Mouse (Mus musculus) C2C12 (cell line): Measurements from ENCODE around the gene Efcab14. TPM values are rescaled to one million over a fixed set of nuclear protein-coding genes. Genes with fewer than 3 reads are reported as not detected.

Experiments
- H3K27me3 ChIP-seq: one replicate; pipeline ENCODE4 v1.6.1; 2011; ENCODE audit not compliant: control insufficient read depth, insufficient read depth, insufficient read length
- H3K36me3 ChIP-seq: one replicate; pipeline ENCODE4 v1.6.1; 2011; ENCODE audit not compliant: control insufficient read depth, insufficient read depth
- H3K4me3 ChIP-seq: one replicate; pipeline ENCODE4 v1.5.1; 2011; ENCODE audit warnings: mild to moderate bottlenecking, control low read depth; ENCODE audit not compliant: poor library complexity, insufficient read depth, severe bottlenecking
- H3K79me2 ChIP-seq: one replicate; pipeline ENCODE4 v1.6.1; 2011; ENCODE audit not compliant: control insufficient read depth, insufficient read depth
- H3K79me3 ChIP-seq: one replicate; pipeline ENCODE4 v1.6.1; 2011; ENCODE audit warnings: low read depth, control low read depth
- H3ac ChIP-seq: one replicate; pipeline ENCODE3; 2011; ENCODE audit warnings: low read depth; ENCODE audit not compliant: control insufficient read depth, insufficient read length
- CEBPB ChIP-seq: IDR thresholded peaks from one replicate; pipeline ENCODE4 v1.6.1; 2011; ENCODE audit warnings: low read depth, mild to moderate bottlenecking, control low read depth, moderate library complexity
- CTCF ChIP-seq: IDR thresholded peaks from one replicate; pipeline ENCODE4 v1.5.1; 2011; ENCODE audit not compliant: control insufficient read depth, insufficient read depth, insufficient read length
- FOSL1 ChIP-seq: IDR thresholded peaks from one replicate; pipeline ENCODE4 v1.8.0; 2011; ENCODE audit warnings: mild to moderate bottlenecking, low read length; ENCODE audit not compliant: poor library complexity, insufficient read depth, severe bottlenecking
- MAX ChIP-seq: IDR thresholded peaks from one replicate; pipeline ENCODE4 v1.6.1; 2011; ENCODE audit warnings: mild to moderate bottlenecking, control low read depth
- MYOD1 ChIP-seq: IDR thresholded peaks from one replicate; pipeline ENCODE4 v1.6.1; 2011; ENCODE audit warnings: low read depth; ENCODE audit not compliant: control insufficient read depth, insufficient read length
- MYOG ChIP-seq: IDR thresholded peaks from one replicate; pipeline ENCODE4 v1.6.1; 2011; ENCODE audit not compliant: control insufficient read depth, insufficient read length; ENCODE audit errors: extremely low read depth
- USF1 ChIP-seq: IDR thresholded peaks from one replicate; pipeline ENCODE4 v1.6.1; 2011; ENCODE audit warnings: low read depth, mild to moderate bottlenecking, control low read depth, moderate library complexity
- polyA plus RNA-seq: library from polyadenylated mRNA; unstranded; fragments of >200 nt; fragmentation: generic; extraction: Trizol; gene quantifications from one replicate; pipeline ENCODE4 v1.2.1, GENCODE M21; 2012; ENCODE audit warnings: missing spikeins

Gene Efcab14
- polyA plus RNA-seq, 1 experiment = 12.6 TPM

DNA sequence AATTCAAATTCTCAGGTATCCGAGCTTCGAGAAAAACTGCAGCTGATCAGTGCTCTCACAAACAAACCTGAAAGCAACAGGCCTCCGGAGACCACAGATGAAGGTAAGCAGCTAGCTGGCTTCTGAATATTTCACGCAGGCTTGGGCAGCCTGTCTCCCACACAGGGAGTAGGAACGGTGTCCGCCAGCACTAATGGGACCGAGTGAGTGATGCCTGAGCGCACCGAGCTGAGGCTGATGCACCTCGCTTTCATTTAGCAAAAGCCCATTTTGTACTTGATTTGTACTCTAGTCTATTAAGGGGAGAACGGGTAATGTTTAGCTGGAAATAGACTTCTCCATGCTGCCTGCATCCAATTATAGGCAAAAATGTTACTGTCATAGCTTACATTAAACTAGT lies 27.0 kb downstream of the Efcab14 start:
- Histone ChIP-seq H3K36me3 (peaks cover 62% of the 10 kb centered on the region), H3K79me3 (no peaks in the 10 kb centered on the region), H3ac (no peak overlapping the region), H3K4me3 (no peak overlapping the region), H3K79me2 (no peaks in the 10 kb centered on the region), H3K27me3 (no peaks in the 10 kb centered on the region)
- no peak for TF ChIP-seq USF1
- no peak for TF ChIP-seq MAX
- TF ChIP-seq MYOD1 = no peak
- TF ChIP-seq FOSL1 = no peak
- no peak for TF ChIP-seq MYOG
- TF ChIP-seq CEBPB = no peak
- TF ChIP-seq CTCF = no peak

DNA sequence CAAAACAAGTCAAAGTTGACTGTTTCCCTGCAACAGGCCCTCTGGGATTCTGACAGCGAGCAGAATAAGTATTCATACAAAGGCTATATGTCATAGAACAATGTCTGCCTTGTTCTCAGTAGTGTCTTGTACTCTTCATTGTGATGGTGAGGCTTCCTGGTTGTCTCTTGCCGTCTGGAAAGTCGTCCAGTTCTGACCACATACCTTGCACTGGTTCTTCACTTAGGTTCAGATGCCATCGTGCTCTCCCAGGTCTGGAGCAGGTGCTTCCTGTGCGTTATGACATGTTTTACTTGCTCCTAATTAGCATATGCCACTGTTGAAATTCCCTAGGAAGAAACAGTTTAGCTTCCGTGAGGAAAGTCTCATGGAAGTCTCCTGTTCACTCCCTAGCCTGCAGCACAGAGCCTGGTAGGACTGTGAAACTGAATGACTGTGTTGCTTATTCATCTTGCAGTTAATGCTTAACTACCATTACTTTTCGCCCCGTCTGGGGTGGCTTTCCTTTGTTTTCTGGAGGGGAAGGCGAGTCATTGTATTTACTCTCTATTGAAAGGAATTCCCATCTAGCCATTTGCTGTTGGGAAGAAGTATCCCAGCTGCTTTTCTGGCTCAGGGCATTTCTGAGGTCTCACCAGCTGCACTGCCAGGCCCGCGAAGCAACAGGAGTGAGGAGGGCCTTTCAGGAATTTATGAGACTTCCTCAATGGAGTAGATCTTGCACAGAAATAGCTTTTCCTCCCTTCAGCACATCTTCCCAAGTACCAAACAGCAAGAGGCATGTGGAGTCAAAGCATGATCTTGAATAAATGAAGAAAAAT lies 30.3 kb downstream of the Efcab14 start:
- H3K27me3 ChIP-seq = no peaks in the 10 kb centered on the region
- no peak overlapping the region for H3ac ChIP-seq
- TF ChIP-seq MYOG (no peak), MAX (no peak), CEBPB (no peak), USF1 (no peak), MYOD1 (no peak), FOSL1 (no peak), CTCF (no peak)
- H3K4me3 ChIP-seq = no peak overlapping the region
- peaks cover 65% of the 10 kb centered on the region for H3K36me3 ChIP-seq
- no peaks in the 10 kb centered on the region for H3K79me2 ChIP-seq
- no peaks in the 10 kb centered on the region for H3K79me3 ChIP-seq

GRCm38 (mm10) chr4:115775056-115775455 lies 37.5 kb downstream of the Efcab14 start:
- H3K36me3 ChIP-seq = peaks cover 55% of the 10 kb centered on the region
- H3ac ChIP-seq = no peak overlapping the region
- no peaks in the 10 kb centered on the region for H3K79me2 ChIP-seq
- TF ChIP-seq CEBPB = no peak
- TF ChIP-seq USF1 = no peak
- no peak for TF ChIP-seq MAX
- no peak for TF ChIP-seq MYOG
- no peak for TF ChIP-seq CTCF
- TF ChIP-seq FOSL1 = no peak
- no peak for TF ChIP-seq MYOD1
- H3K27me3 ChIP-seq = no peaks in the 10 kb centered on the region
- H3K79me3 ChIP-seq = no peaks in the 10 kb centered on the region
- no peak overlapping the region for H3K4me3 ChIP-seq

DNA sequence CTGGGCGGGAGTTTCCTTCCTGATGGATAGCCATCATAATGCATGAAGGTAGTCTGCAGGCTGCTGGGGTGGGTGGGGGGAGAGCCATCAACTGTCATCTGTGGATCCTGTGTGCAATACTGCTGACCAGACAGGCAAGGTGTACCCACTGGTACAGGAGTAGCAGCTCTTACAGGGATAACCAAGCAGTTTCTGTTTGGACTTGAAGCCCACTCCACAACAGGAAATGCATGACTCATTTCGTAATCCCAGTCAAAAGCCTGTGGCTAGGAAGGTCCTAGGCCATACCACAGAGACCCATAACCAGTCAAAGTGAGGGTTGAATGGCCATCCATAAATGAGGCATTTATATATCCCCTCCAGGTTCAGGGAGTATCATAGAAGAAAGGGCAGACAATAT lies 40.1 kb downstream of the Efcab14 start:
- Histone ChIP-seq H3K4me3 (no peak overlapping the region), H3K79me3 (no peaks in the 10 kb centered on the region), H3K36me3 (peaks cover 42% of the 10 kb centered on the region), H3K27me3 (no peaks in the 10 kb centered on the region), H3ac (no peak overlapping the region), H3K79me2 (no peaks in the 10 kb centered on the region)
- no peak for TF ChIP-seq FOSL1
- no peak for TF ChIP-seq MAX
- no peak for TF ChIP-seq MYOG

DNA sequence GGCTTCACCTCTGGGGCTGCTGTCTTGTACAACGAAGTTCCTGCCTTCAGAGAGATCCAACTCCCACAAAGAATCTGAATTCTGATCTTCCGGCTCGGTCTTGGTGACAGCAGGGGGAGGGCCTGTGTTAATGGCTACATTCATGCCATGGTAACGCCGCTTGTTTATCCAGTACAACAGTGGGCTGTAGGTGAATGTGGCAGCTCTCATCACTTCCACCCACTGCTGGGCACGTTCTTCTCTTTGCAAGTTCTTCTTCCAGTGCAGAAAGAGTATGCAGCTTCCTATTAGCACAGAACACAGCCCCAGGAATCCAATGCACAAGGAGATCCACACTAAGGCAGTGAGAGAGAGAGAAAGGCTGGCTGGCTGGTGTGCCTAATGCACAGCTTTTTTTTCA lies 42.7 kb downstream of the Efcab14 start:
- Histone ChIP-seq H3ac (no peak overlapping the region), H3K79me2 (no peaks in the 10 kb centered on the region), H3K4me3 (no peak overlapping the region), H3K27me3 (no peaks in the 10 kb centered on the region), H3K79me3 (no peaks in the 10 kb centered on the region), H3K36me3 (peaks cover 17% of the 10 kb centered on the region)
- no peak for TF ChIP-seq USF1

DNA sequence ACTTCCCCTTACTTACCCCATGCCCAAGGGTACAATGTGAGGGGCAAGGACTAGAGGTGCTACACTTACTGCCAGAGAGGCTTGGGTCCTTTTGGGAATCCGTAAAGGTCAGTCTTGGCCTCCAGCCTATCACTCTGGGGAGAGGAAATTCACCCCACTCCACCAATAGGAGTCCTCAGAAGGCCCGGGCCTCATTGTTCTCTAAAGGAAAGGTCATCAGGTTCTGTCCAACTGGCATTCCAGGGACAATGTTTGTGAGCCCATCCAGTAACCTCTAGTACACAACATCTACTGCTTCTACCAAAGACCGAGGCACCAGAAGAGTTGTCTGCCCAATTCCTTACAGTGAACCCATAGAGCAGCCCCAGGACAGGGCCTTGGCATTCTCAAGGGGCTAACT lies 43.4 kb downstream of the Efcab14 start, which contains the start of gene Tex38:
Gene Tex38, minus strand, starts transcription at position 101 of the 400 bp plus-strand sequence.
- Histone ChIP-seq H3K79me3 (no peaks in the 10 kb centered on the region), H3K4me3 (no peak within 1 kb of the TSS), H3K27me3 (no peaks in the 10 kb centered on the region), H3K79me2 (no peaks in the 10 kb centered on the region), H3ac (no peak within 1 kb of the TSS), H3K36me3 (peaks cover 15% of the 10 kb centered on the region)
- TF ChIP-seq CTCF (no peak), MAX (no peak), FOSL1 (no peak), MYOG (no peak), CEBPB (no peak)
